Mouse (Mus musculus) liver, embryonic 14.5 days (tissue): ENCODE measurements around the gene Pbx2.

Experiments
- CTCF ChIP-seq: IDR thresholded peaks from 2 replicates; pipeline ENCODE4 v1.5.1; 2016; ENCODE audit warnings: antibody characterized with exemption, low read depth, control low read depth
- EP300 ChIP-seq: IDR thresholded peaks from 2 replicates; pipeline ENCODE4 v1.6.1; 2016; ENCODE audit warnings: antibody characterized with exemption, low read depth

DNA sequence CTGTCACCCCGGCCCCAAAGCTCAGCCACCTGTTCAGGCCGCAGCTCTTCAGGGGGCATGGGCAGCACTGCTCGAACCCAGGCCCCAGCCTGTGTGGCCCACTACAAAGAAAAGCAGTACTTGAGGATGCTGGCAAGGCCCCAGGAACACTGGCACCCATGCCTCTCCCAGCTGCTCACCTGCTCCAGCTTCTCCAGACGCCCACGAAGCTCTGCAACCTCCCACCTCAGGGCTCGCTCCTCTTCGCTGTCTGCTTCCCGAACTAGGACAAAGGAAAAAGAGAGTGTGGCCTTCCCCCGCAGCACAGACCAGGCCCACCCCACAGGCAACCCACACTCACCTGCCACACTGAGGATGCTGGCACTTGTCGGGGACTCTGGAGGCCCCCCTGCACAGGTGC lies 22.8 kb downstream of the Pbx2 start:
- TF ChIP-seq CTCF (no peak), EP300 (no peak)
